Mouse (Mus musculus) urinary bladder, postnatal 0 days (tissue): ENCODE results near the gene Rps15. TPM values are rescaled to one million over a fixed set of nuclear protein-coding genes. Genes with fewer than 3 reads are reported as not detected.

Source experiments
- microRNA-seq: library from miRNA; unstranded; fragments of <30 nt; microRNA quantifications from one replicate; pipeline ENCODE4, GENCODE M21; 2016
- polyA plus RNA-seq: library from polyadenylated mRNA; unstranded; fragments of >200 nt; fragmentation: Nextera tagmentation; extraction: Ambion mirVana; gene quantifications from 2 replicates; pipeline ENCODE4 v1.2.1, GENCODE M21; 2015

Gene Rps15
- polyA plus RNA-seq = 647 and 717 TPM in 2 replicates

DNA sequence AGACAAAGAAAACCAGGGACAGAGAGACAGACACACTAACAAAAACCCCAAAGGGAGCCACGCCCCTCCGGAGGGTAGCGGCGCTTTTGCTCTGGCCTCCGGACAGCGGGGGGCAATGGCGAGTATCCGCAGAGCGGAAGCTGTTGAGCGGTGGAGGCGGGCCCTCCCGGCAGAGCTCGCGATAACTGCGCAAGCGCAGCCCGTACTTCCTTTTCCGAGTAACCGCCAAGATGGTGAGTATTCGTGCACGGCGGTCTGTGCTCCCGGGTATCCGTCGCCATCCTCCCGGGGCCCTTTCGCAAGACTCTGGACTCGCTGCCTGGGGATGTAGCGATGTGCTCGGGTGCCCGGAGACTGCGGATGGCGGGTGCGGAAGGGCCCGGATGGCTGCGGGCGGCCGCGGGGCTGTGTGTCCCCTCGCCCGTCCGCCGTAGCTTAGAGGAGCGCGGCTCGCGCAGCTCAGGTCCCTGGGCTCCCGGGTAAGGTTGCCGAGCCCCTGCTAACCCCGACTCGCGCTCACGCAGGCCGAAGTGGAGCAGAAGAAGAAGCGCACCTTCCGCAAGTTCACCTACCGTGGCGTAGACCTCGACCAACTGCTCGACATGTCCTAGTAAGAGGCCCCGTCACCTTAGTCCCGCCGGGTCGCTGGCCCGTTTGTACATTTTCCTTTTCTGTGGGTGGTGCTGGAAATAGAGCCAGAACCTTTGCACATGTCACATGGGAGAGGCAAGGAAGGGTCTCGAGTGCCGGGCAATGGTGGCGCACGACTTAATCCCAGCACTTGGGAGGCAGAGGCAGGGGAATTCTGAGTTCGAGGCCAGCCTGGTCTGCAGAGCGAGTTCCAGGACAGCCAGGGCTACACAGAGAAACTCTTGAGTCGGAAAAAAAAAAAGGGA, at the start of gene Rps15:
TSS of gene Rps15 (plus strand) at position 203 of the 896 bp plus-strand sequence.

DNA sequence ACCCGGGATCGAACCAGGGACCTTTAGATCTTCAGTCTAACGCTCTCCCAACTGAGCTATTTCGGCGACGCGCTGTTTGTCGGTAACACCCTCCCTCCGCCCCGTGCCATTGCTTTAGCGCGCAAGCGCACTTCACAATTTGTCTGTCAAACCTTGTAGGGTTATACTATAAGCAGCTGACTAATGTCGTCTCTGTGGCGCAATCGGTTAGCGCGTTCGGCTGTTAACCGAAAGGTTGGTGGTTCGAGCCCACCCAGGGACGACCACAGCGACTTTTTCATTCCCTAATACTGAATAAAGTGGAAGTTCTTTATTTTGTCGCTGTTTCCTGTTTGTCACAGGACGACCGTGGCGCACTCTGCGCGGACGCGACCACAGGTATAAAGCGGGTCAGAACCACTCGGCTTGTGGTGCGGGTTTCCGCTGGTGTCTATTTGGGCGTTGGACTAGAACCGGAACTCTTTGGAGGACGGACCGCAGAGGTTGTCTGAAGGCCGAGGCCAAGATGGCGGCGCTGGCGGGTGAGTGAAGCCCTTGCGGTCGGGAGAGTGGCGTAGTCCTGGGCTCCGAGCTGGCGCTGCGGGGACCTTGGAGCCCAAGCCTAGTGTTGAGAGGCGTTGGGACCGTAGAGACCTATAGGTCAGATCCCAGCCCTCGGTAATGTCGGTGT, 43.1 kb upstream of the Rps15 start, which contains the start of gene Ndufs7:
TSS of gene Ndufs7 (plus strand) at position 151 of the 670 bp plus-strand sequence.

DNA sequence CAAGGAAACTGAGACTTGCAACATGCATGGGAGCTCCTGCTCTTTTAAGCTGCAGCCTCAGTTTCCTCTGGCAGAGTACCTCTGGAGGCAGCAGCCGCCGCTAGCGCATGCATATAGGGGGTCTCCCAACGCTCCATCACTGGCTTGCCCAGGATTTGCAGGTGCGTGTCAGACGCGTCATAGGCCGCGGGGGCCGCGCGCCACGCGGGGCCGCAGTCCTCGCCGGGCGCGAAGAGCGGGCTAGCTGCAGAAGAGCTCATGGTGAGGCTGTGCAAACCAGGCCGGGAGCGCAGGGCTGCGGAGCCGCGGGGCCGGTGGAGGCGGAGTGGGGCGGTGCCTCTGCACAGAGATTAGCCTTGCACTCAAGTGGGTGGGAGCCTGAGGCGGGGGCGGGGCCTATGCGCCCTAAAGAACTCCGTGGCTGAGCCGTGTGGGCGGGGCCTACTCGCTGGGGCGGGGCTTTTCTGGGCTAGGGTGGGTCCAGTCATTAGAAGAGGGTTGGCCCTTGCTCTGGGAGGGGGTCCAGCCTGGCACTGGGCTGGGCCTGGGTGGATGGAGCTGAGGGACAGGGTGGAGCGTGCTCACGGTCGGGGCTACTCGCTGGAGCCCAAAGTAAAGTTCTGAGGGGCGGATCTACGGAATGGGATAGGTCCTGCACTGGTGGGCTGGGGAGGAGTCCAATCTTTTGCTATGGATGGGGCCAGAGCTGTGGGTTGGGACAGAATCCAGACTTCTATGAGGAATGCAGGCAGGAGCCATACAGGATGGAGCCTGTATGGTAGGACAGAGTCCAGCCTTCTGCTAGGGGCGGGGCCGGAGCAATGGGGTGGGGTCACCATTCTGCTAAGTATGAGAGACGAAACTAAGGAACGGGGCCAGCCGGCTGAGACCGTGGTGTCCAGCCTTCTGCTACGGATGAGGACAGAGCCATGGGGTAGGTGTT, 31.3 kb upstream of the Rps15 start, which contains the start of the genes Gamt and Dazap1:
TSS of gene Gamt (minus strand) at position 371 of the 943 bp plus-strand sequence.
TSS of gene Dazap1 (plus strand) at position 845 of the 943 bp plus-strand sequence.

DNA sequence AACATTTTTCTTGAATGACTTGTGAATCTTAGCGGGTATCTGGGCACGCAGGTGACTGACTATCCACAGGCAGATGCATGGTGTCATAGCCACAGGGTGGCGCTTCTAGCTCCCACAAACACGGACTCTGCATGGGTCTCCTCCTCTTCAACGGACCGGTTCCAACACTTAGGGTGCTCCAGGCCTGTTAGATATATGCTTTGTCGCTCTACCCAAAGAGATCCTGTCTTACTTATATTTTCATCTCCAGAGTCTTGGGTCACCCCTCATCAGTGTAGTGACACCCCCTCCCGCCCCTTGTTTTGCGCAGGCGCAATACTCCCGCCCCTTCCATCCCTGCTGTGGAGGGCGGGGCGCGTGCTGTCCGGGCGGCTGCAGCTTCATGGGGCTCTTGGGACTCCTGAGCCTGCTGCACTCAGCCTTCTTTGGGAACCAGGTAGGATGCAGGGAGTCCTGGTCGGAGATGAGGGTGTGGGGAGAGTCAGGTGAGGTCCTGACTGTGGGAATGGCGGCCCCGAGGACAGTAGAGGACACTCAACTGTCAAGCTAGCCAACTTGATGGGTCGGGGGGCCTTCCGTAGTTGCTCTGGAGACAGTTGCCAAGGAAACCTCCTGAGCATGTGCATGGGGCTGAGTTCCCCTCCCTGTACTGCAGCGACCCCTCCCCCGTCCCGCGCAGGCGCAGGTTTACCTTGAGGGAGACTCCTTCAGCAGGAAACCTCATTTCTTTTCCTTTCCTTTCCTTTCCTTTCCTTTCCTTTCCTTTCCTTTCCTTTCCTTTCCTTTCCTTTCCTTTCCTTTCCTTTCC, 3.6 kb downstream of the Rps15 start, which contains the start of gene Apc2:
TSS of gene Apc2 (plus strand) at position 360 of the 808 bp plus-strand sequence.

DNA sequence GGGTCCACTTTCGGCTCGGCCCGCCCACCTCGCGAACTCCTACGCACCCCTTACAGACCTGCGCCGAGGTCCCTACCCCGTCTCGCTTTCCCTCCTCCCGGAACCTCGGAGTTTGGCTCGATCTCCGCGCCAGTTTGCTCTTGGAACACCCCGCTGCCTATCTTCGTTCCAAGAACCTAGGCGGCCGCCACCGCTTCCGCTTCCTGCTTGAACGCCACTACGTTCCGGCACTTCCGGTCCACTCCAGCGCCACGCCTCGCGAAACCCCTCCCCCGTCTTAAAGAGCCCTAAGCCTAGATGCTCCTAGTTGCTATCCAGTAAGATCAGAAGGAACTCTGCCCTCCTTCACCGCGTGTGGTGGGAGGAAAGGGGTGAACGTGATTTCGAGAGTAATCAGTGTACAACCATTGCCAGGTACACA, 28.1 kb downstream of the Rps15 start, which contains the start of gene 2310011J03Rik:
TSS of gene 2310011J03Rik (minus strand) at position 198 of the 421 bp plus-strand sequence.

DNA sequence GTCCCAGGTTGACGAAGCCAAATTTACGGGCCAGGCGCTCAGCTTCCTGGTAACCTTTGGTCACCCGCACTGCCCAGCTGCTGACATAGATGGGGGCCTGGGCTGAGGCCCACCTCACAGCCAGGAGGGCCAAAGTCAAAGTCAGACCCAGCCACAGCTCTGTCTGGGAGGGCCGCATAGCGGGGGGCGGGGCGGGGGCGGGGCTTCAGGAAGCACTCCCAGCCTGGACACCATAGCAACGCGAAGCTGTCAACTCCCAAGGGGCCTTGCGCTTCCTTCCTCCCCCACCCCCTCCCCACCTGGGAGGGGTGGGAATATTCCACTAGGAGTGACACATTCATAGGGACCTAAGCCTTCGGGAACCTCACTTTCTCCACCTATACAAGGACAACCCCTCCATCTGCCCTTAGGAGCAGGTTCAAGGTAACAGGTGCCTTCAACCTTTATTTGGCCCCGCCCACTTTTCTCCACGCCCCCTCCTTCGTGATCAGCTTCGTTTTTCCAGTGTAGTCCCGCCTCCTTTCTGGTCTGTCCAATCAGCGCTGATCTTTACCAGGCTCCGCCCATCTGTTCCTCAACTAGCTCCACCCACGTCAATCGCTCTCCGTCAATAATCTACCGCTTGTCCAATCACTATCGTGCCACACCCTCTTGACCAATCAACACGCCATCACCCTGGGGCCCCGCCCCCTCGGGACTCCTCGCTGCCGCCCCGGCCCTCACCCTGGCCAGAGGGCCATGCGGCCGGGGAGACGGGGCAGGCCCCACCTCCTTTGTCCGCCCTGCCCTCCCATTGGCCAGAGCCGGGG, 37.2 kb downstream of the Rps15 start, which contains the start of the genes Pcsk4 and Reep6:
TSS of gene Pcsk4 (minus strand) at position 226 of the 809 bp plus-strand sequence.
TSS of gene Reep6 (plus strand) at position 681 of the 809 bp plus-strand sequence.

Small RNA genes within 50 kb of the gene (microRNA-seq; reads per million reads assigned to microRNA genes)
- not detected for gene Mir6911

Other genes starting within 250 kb of the Rps15 start
- 724 and 745 TPM in 2 replicates for gene Gpx4, start 245.3 kb upstream of the Rps15 start, polyA plus RNA-seq
- gene Sbno2, start 186.9 kb upstream of the Rps15 start, polyA plus RNA-seq = 14.6 and 18.7 TPM in 2 replicates
- gene Stk11, start 176.7 kb upstream of the Rps15 start, polyA plus RNA-seq = 11.9 and 12.4 TPM in 2 replicates
- gene Atp5d, start 153.8 kb upstream of the Rps15 start, polyA plus RNA-seq = 604 and 621 TPM in 2 replicates
- 2.1 and 2.4 TPM in 2 replicates for gene Cbarp, start 151.6 kb upstream of the Rps15 start, polyA plus RNA-seq
- 7.5 and 7.6 TPM in 2 replicates for gene Midn, start 144.2 kb upstream of the Rps15 start, polyA plus RNA-seq
- 215 and 228 TPM in 2 replicates for gene Cirbp, start 126.5 kb upstream of the Rps15 start, polyA plus RNA-seq
- gene 1600002K03Rik, start 119.5 kb upstream of the Rps15 start, polyA plus RNA-seq = 8.1 and 10.7 TPM in 2 replicates
- 5.6 and 6.3 TPM in 2 replicates for gene Efna2, start 113.0 kb upstream of the Rps15 start, polyA plus RNA-seq
- 19.8 and 28.1 TPM in 2 replicates for gene Mum1, start 66.0 kb upstream of the Rps15 start, polyA plus RNA-seq
- gene Ndufs7, start 43.3 kb upstream of the Rps15 start, polyA plus RNA-seq = 297 and 358 TPM in 2 replicates
- 21.6 and 22.3 TPM in 2 replicates for gene Gamt, start 31.4 kb upstream of the Rps15 start, polyA plus RNA-seq
- 25.8 and 28.0 TPM in 2 replicates for gene Dazap1, start 31.0 kb upstream of the Rps15 start, polyA plus RNA-seq
- 0.36 and 0.45 TPM in 2 replicates for gene Apc2, start 3.5 kb downstream of the Rps15 start, polyA plus RNA-seq
- 39.5 and 42.5 TPM in 2 replicates for gene 2310011J03Rik, start 28.1 kb downstream of the Rps15 start, polyA plus RNA-seq
- 1.3 and 2.2 TPM in 2 replicates for gene Pcsk4, start 37.0 kb downstream of the Rps15 start, polyA plus RNA-seq
- gene Reep6, start 37.5 kb downstream of the Rps15 start, polyA plus RNA-seq = 17.3 and 20.4 TPM in 2 replicates
- gene Adamtsl5, start 56.0 kb downstream of the Rps15 start, polyA plus RNA-seq = 21.4 and 22.9 TPM in 2 replicates
- gene Plk5, start 64.0 kb downstream of the Rps15 start, polyA plus RNA-seq = not detected in 2 replicates
- 3.7 and 4.2 TPM in 2 replicates for gene Mex3d, start 95.2 kb downstream of the Rps15 start, polyA plus RNA-seq
- 93.3 and 96.5 TPM in 2 replicates for gene Mbd3, start 107.1 kb downstream of the Rps15 start, polyA plus RNA-seq
- gene Uqcr11, start 114.4 kb downstream of the Rps15 start, polyA plus RNA-seq = 829 and 1,098 TPM in 2 replicates
- gene Tcf3, start 141.2 kb downstream of the Rps15 start, polyA plus RNA-seq = 28.2 and 29.8 TPM in 2 replicates
- gene Onecut3, start 202.4 kb downstream of the Rps15 start, polyA plus RNA-seq = not detected in 2 replicates
- 0.05 and 0.07 TPM in 2 replicates for gene Atp8b3, start 246.7 kb downstream of the Rps15 start, polyA plus RNA-seq